Mouse (Mus musculus): ENCODE measurements at regions not wholly inside any gene's neighbourhood (a gene's known extent, or its start where the extent isn't known, plus 50 kb on each side); places are given as distances from the start of the nearest gene placed in this dataset.

DNA sequence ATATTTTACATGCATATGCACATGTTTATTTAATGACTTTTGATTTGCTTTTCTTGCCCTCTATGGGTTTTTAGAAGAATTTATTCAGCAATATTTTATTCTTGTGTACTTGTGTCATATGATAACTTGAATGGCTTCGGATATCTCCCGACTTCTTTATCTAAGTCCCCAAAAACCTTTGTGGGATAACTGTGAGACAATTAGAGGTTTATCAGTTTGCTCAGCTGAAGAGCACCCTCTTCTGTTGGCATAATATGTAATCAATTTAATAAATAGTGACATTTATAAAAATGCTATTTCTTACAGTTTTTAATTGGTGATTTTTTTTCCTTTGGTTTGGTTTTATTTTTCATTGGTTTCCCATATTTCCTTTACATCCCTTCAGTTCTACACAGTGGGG, 194.2 kb upstream of the Tent5a start:
- DNase-seq: no peak

DNA sequence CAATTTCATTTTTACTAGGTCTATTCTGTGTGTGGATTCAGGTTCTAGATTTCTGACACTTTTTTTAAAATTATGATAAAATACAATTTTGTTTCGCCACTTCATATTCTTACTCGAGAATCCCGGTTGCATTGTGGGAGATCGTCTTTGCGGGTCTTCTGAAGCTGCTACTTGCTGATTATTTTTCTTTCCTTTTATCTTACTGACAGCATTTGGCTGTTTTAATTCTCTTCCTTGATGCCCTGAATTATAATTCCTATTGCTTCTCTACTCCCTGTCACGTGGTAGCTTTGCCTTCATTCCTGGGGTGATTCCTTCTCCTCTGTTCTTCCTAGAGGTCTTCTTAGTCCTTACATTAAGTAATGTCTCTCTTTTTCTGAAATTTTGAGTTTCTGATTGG, 193.8 kb upstream of the Tent5a start:
- DNase-seq: no peak

DNA sequence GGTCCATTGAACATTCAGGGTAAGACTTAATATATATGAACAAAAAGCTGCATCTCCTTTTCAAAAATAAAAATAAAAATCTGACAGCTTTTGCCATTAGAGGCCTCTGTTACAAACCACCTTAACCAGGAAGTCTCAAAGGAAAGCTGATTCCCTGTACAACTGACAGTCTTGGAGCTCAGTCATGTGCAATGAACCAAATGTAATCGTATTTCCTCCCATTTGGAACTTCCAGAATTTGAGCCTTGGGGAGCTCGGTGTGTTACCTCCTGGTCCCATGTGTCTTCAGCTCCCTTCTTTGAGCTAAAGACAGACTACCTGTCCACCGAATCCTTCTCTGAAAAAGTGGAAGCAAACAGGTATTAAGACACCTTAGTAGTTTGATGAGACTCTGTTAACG, 171.9 kb upstream of the Tent5a start:
- DNase-seq: no peak

DNA sequence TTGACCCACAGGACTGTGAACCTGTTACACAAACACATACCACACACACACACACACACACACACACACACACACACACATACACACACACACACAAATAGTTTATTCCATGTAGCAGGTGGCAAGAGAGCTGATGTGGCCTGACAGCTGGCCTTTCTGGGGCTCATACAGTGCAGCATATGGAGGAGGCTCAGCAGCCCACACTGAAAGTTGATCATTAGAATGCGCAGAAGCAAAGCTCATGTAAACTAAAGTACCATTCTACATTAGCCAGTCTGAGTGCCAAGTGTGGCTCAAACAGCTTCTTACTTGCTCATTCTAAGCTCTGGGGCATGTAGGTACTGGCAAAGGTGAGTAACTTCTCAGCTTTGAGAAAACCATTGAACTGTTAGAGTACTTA, 170.2 kb upstream of the Tent5a start:
- no peak for DNase-seq

DNA sequence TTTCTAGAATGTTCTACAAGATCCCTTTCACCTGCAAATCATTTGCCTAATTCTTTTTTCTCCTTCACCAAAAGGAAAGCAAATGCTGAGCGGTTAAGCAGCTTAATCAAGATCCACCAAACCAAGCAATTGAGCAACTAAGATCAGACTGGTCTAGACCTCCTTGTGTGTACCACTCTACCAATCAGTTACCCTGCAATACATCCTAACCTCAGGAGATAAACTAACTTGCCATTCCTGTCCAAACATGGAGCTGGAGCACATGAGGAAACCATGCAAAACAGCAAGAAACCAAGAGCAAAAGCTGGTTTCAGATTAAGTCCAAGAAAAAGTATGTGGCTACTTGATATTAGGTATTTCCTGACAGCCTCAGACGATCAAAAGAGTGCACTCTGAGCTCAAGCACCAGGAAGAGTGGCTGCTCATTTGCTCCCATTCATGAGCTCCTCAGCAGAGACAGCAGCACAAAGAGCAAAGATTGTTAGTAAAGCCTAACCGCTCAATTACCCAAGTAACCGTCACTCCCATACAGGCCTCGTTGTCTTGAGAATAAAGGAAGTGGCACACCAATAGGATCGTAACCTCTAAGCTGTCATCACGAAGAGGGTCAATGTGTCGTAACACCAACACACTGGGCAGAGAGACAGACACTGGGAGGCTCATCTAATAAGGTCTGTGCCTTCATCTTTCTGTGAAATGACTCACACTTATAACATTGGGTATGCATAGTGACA, 169.5 kb upstream of the Tent5a start:
- no peak for DNase-seq

DNA sequence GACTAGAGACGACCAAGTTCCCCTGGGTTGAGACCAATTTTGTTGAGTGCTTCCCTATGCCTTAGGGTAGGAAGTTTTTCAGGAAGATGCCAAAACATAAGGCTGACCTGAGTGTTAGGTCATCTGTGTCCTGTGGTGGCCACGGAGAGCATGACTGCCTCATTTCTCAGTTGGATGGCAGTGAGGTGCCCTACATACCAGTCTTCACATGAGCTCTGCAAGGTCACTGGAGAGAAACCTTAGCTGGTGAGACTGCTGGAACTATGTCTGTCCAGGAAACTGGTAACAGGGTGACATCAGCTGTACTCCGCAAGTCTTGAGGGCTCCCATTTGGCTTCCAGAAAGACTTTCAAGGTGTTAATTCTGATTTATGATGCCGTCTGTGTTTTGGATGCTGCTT, 167.9 kb upstream of the Tent5a start:
- DNase-seq: no peak

DNA sequence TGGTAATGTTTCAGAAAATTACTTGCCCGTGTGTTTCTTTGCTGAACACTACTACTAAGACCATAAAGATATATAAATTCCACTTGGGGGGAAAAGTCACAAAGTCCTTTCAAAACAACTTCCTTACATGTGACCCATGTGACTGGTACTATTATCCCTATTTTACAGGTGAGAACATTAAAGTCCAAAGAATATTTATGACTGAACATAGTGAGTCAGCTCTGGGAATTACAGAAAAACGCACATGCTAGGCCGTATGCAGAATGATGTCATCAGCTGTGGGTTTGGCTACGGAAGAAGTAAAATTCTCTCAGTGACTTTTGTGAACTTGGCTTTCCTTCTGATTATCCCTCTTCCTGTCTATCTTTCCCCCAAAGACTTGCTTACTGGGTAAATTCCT, 166.6 kb upstream of the Tent5a start:
- DNase-seq: no peak

DNA sequence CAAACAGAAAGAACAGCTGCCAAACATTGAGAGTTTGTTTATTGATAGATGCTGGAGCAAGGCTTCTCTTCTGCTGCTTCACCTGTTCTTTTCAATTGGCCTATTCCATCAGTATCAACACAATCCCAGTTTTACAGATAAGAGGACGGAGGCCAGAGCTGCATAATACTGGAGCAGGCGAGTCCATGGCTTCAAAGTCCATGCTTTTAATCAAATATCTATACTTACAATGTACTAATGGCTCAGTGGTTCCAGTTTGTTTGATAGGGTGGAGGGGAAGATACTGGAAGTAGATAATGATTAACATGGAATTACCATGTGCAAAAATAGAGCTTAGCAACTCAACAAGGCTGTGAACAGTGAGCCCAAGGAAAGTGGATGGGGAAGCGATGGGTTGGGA, 163.2 kb upstream of the Tent5a start:
- DNase-seq: no peak

DNA sequence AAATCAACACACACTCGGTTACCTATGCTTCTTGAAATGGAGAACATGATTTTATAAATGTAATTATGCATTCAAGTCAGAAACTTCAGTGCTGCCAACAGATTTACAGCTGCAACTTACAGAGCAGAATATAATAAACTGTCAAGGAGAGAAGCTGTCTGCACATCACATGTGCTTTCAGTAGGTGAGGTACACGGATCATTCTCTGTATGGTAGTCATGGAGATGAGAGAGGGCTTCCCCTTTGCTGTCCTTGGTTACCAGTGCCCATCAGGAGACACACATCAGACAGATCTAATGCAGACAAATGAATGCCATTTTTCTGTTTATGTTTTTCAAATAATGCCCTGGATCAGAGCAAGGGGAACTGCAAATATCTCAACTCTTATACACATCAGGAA, 160.8 kb upstream of the Tent5a start:
- DNase-seq: no peak

DNA sequence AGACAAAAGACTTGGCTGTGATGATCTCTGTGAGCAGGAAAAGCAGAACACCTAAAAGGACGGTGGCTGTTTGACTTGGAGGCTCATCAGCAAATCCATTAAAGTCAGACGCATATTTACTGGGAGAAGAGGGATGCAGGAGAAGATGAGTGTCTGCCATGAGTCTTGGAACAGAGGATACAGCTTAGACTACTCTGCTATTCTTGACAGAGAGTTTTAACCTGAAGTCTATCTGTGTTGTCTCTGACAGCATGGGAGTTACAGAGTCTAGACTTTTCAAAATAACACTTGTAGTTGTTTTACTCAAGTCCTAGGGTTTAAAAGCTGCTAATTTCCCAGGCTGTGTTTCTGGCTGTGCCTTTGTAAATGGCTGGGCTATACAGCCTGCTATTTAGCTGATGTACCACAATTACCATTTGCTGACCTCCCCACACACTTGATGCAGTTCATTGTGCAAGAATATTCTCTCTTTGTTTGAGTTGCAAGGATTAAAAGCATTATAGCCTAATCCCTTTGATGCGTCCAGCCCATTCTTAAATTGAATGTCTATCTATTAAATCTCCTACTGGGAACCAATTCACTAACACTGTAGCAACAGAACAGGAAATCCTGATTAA, 160.0 kb upstream of the Tent5a start:
- no peak for DNase-seq

DNA sequence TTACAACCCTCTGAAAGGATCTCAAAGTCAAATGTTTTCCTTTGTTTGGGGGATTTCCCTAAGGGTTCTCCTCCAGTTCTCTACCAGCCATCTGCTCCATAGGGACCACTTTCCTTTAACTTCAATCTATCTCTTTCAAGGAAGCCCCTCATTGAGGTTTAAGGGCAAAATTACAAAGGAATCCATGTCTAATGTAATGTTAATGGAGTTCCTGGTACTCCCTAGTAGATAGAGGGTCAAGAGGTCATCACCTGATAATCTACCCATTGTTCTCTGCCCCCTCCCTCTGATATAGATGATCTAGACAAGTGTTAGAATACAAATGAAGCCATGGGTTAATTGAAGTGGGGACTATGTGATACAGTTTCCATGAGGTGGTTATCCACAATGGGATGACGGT, 158.6 kb upstream of the Tent5a start:
- DNase-seq: no peak

DNA sequence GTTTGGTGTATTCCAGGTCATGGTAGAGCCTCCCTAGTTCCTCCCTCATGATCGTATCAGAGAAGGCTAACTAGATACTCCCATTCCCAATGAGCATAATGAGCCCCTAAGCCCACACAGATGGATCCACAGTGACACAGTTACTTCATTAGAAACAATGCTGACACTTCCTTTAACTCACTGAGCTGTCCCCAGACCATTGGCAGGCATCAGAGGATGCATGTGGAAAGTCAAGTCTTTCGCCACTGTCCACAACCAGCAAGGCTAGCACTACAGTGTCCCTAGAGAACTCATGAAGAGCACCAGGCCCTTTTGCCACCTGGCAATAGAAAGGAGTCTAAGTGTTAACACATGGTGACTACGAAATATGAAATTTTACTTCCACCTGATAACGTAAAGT, 156.1 kb upstream of the Tent5a start:
- no peak for DNase-seq

DNA sequence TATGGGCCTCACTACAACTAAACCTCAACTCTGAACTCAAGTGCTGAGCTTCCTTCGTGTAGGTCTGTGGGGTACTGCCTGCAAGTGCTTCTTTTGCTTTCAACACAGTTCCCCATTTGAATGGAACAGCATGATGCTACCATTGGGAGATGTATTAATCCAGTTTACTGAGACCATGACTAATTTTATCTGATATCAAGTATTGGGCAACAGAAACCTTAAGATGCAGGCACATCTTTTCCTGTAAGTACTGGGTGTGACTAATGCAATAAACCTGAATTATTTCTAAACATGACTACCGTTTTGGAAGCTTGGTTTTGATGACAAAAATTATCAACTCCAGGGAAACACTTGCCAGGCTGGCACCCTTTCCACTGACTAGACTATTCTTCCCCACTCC, 153.4 kb upstream of the Tent5a start:
- DNase-seq: no peak

DNA sequence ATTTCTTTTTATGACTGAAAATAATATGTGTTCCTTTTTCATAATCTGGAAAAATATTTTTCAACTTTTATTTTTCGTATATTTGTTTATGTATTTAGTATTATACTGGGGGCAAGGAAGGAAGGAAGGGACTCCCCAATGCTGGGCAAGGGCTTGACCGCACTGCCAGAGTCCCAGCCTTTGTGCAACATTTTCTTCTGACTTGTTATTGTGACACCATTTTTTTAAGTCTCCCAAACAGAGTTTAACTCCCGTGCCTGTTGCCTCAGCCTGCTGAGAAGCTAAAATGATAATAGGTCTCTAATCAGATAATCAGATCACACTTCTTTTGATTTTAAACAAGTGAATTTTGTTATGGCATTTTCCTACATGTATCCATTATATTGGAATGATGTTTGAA, 148.1 kb upstream of the Tent5a start:
- no peak for DNase-seq

DNA sequence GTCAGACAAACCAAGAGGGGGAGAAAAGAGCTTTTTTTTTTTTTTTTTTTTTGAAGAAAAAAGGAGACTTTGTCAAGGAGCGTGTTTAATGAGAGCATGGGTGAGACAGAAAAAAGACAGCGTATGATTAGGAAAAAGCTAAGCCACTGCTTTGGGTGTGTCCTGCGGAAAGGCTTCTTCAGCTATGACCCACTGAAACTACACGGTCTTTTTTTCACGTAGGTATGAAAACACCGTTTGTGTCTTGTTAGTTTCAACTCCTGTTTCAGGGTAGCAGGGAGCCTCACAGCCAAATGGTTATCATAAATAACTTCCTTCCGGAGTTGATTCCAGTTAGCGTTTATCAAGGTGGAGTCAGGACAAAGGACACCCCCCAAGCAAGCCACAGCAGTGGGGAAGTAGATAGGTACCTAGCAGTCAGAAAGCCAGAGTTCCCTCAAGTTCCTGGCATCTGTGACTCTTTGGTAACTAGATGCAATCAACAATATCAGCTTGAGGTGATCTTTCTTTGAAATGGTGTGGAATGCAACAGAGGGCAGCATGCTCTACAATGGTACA, 143.2 kb upstream of the Tent5a start:
- DNase-seq: no peak

DNA sequence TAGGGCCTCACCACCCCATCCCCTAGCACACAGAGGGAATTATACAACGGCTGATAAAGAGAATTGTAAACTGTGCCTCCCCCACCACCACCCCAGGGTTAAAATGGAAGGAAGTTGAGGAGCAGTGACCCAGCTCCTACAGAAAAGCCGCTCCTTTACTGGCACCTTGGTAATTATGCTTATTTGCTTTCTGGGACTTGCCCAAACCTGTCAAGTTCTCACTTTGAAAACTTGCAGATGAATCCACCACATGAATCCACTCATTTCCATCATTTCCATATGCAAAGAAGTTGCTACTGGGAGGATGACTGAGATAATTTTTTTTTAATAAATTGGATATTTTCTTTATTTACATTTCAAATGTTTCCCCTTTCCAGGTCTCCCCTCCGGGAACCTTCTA, 142.1 kb upstream of the Tent5a start:
- DNase-seq: no peak

DNA sequence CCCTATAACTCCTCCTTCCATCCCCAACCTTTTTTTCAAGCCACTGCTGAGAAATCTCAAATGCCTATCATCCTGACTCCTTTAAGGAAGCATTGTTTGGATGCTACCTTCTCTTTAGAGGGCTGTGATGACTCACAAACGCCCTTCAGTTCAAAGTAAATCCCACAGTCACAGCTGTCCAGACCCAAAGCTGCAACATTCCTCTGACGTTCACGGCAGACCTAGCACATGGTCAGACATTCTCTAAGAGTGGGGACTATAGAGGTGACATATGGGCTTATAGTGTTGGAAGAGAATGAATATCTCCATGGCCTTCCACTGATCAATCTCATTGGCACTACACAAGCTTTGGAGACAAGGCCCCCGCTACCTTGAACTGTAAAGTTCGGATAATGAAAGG, 139.5 kb upstream of the Tent5a start:
- no peak for DNase-seq

DNA sequence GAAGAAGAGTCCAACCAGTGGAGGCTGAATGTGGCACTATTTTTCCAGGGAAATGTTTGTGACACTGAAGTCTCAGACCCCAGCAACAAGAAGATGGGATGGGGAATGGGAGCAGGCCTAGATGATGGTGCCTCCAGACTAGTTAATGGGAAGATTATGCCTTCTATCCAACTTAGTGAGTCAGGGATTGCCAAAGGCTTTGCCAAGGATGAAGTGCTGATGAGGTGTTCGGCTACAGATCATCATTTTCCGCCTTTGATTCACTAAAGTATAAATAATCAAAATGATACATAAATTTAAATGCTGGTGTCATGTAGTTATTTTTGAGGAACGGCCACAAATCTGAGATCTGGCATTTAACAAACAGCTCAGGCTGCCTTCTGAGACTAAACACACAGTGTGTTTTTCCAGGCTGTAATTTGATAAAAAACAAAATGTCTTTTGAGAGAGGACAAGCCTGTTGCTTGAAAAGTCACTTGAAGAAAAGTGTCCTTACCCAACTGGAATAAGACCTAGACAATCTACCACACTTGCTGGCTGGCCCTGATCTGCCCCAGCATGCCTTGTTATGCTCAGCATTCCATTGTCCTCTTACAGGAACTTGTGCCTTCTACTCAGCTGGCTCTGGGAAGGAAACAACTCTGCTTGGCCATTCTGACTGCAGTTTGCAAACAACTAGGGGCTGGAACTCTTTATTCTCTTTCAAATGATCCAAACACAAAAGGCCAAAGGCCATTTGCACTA, 132.1 kb upstream of the Tent5a start:
- no peak for DNase-seq

DNA sequence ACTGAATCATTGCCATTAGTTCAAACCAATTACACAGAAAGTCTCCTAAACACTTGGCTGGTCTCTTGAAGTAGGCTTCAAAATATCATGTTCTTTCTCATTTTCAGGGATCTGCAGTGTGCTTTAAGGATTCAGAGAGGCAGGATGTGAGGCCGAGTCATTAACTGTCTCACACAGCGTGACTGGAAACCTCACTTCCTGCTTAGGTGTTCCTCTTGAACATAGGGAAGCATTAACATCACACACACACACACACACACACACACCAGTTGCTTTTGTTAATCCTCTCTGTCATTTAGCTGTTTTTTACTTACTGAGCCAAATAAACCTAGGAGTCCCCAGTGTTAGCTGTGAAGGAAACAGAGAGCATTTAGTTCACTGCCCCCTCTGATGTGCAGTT, 131.2 kb upstream of the Tent5a start:
- no peak for DNase-seq

DNA sequence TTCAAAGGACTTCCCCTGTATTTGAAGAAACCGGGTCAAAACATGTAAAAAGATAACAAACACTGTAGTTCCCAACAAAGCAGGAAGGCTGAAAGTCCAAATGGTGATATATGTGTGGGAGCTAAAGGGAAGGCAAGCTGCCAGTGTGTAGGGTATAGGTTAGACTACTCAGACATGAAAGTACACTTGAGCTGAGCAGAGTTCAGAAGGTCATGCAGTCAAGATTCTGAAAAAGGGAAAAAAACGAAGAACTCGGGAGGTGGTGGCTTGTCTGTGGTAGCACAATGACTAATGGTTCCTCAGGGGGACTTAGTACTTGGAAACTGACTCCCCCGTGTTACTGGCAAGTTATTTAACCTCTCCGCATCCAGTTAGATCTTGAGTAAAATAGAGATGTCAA, 130.3 kb upstream of the Tent5a start:
- DNase-seq: no peak

DNA sequence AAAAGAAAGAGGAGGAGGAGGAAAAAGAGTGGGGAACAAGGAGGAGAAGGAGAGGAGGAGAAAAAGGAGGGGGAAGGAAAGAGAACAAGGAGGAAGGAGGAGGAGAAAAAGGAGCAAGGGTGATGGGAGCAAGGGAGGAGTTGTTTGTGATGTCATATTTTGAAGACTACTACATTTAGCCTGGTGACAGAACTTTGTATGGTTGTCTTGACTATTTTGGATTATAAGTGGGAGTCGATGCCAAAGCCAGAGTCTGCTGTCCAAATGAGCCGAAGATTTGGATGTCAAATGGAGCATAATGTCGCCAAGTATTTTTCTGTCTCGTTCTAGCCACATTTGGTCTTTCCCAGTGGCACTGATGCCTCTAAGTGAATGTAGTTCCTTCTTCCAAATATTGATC, 128.2 kb upstream of the Tent5a start:
- DNase-seq: no peak

DNA sequence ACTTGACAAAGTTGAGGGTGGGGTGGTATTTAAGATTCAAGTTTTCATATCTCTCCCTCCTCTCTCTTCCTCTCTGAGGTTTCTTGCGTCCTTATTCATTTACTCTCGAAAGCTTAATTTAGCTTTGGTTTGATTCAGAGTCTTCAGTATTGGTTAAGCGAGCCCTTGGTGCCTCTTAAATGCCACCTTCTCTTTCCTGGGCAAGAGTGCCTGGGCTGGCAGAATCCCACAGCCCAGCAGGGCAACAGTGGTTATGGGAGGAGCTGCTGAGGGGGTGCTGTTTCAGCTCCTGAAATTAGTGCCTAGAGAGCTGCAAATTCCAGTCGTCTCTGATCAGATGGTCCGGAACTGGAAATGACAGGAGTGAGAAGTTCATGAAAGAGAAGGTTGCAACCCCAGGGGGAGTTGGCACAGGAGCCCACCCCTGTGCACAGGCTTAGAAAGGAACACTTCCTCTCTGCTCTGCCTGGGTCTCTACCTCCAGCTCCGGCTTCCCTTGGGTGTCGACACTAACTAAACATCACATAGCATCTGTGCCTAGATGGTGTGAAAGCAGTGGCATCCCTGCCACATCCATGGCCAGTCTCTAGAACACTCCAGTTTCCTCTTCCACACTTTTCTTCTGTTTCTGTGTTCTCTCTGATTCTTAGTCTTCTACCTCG, 125.2 kb upstream of the Tent5a start:
- DNase-seq: no peak

DNA sequence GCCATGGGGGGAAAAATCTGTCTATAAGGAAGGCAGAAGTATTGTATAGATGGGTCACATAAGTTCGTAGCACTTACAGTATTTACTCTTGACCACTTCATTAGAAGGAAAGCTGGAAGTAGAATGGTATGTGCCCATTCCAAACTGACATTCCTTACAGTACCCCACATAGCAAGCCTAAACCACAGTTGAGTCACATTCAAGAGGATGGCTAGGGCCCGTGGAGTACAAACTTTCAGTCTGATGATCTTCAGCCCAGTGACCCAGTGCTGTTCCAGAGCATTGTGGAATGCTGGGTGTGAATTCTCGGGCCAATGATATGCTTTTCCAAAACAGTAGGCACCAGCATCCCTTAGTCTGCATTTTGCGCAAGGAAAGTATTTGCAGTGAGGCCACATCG, 124.2 kb upstream of the Tent5a start:
- DNase-seq: no peak
